Mouse (Mus musculus) bone marrow, adult 2 months (tissue): Measurements from ENCODE around the gene Eral1.

ENCODE experiments used
- CTCF ChIP-seq: fragments of 200-500 bp; IDR thresholded peaks from 2 replicates; pipeline ENCODE4 v1.5.1; 2011; ENCODE audit warnings: low read length, control low read depth; ENCODE audit not compliant: control insufficient read depth, insufficient read depth
- POLR2A ChIP-seq: fragments of 200-500 bp; IDR thresholded peaks from 2 replicates; pipeline ENCODE4 v1.6.1; 2011; ENCODE audit warnings: low read depth, mild to moderate bottlenecking, control low read depth, low read length, borderline replicate concordance; ENCODE audit not compliant: control insufficient read depth

- no peak for TF ChIP-seq CTCF
- no peak for TF ChIP-seq POLR2A
Observed at GRCm38 (mm10) chr11:78116146-78116410, 35.9 kb upstream of the Eral1 start.
